Mouse (Mus musculus) neural tube, embryonic 11.5 days (tissue): ENCODE data around the gene Cox18. TPM values are rescaled to one million over a fixed set of nuclear protein-coding genes. Genes with fewer than 3 reads are reported as not detected.

Experiments used
- ATAC-seq: fragments of 200-750 bp; cut with Nextera tagmentation; 2 replicates; pipeline ENCODE4 v1.8.0; 2017; ENCODE audit warnings: moderate number of reproducible peaks, mild to moderate bottlenecking, moderate TSS enrichment, moderate library complexity; ENCODE audit not compliant: insufficient read depth, low FRiP score, low TSS enrichment
- DNase-seq: peaks from one replicate; pipeline ENCODE4 v3.0.0-alpha.2; 2015; ENCODE audit warnings: low spot score
- H3K27ac ChIP-seq: fragments of 300-500 bp; sonication (generic); 2 replicates; pipeline ENCODE4 v1.5.1; 2014; ENCODE audit warnings: low read depth, mild to moderate bottlenecking, low read length
- H3K27me3 ChIP-seq: fragments of 300-500 bp; sonication (generic); 2 replicates; pipeline ENCODE4 v1.6.1; 2014; ENCODE audit warnings: mild to moderate bottlenecking, low read length, mixed read lengths; ENCODE audit not compliant: control insufficient read depth, insufficient read depth
- H3K36me3 ChIP-seq: fragments of 300-500 bp; sonication (generic); 2 replicates; pipeline ENCODE4 v1.6.1; 2014; ENCODE audit warnings: mild to moderate bottlenecking, low read length, moderate library complexity, mixed read lengths; ENCODE audit not compliant: control insufficient read depth, insufficient read depth
- H3K4me1 ChIP-seq: fragments of 300-500 bp; sonication (generic); 2 replicates; pipeline ENCODE4 v1.6.1; 2014; ENCODE audit warnings: low read length, mixed read lengths; ENCODE audit not compliant: control insufficient read depth, insufficient read depth
- H3K4me2 ChIP-seq: fragments of 300-500 bp; sonication (generic); 2 replicates; pipeline ENCODE4 v1.6.1; 2014; ENCODE audit warnings: low read depth, mild to moderate bottlenecking, moderate library complexity
- H3K4me3 ChIP-seq: fragments of 300-500 bp; sonication (generic); 2 replicates; pipeline ENCODE4 v1.5.1; 2014; ENCODE audit warnings: low read depth, low read length
- H3K9ac ChIP-seq: fragments of 300-500 bp; sonication (generic); 2 replicates; pipeline ENCODE4 v1.6.1; 2014; ENCODE audit warnings: mild to moderate bottlenecking, low read length
- H3K9me3 ChIP-seq: fragments of 300-500 bp; sonication (generic); 2 replicates; pipeline ENCODE4 v1.6.1; 2016; ENCODE audit warnings: low read length; ENCODE audit not compliant: control insufficient read depth
- WGBS: fragments of 180-500 bp; shearing (Covaris S2); extraction: QIAGEN DNeasy Blood & Tissue Kit; methylation state at CpG from one replicate; pipeline ENCODE4 v1.1.7; 2014; 5-methylcytosine and 5-hydroxymethylcytosine counted together
- polyA plus RNA-seq: library from polyadenylated mRNA; unstranded; fragments of >200 nt; fragmentation: Nextera tagmentation; extraction: Ambion mirVana; gene quantifications from 2 replicates; pipeline ENCODE4 v1.2.1, GENCODE M21; 2014

The Cox18 gene
- polyA plus RNA-seq, 1 experiment from 2014 or later = 29.0 TPM

DNA sequence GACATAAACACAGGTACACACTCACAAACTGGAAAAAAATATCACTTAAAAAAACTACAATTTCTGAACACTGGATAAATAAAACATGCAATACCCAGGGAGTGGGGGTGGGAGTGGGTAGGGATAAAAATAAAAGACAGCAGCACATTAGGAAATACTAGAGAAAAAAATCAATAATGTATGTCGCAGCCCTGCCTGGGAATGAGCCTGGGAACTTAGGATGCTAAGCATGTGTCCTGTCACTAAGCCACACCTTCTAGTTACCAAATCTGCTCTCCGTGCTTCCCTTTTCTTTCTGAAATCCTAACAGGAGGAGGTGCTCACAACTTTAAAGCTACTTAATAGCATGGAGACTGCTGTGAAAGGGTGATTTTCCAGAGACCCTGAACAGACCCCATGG, 6.0 kb upstream of the Cox18 start:
- Histone ChIP-seq H3K4me3 (no peak overlapping the region), H3K36me3 (no peaks in the 10 kb centered on the region; the same call in 1 of the 2 replicates), H3K4me2 (no peak overlapping the region), H3K27me3 (no peaks in the 10 kb centered on the region), H3K27ac (no peak overlapping the region), H3K4me1 (no peaks in the 10 kb centered on the region), H3K9me3 (no peaks in the 10 kb centered on the region), H3K9ac (no peak overlapping the region)
- no peak for ATAC-seq
- DNase-seq = no peak
- 93% methylated on average over 2 of the region's 2 CpGs for WGBS

DNA sequence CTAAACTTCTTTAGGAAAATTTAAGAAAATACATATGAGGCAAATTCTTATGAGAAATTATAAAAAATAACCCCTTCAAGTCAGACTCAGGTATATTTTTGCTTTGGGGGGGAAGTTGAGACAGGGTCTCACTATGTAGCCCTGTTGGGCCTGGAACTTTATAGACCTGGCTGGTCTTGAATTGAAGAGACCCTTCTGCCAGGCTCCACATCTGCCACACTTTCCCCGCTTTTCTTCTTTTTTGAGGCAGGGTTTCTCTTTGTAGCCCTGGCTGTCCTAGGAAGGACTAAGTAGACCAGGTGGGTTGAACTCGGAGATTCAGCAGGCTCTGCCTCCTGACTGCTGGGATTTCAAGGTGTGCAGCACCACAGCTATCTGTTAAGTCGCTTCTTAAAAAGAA, 2.9 kb upstream of the Cox18 start:
- Histone ChIP-seq H3K4me2 (no peak overlapping the region), H3K9ac (no peak overlapping the region), H3K36me3 (no peaks in the 10 kb centered on the region; the same call in 1 of the 2 replicates), H3K27me3 (no peaks in the 10 kb centered on the region), H3K9me3 (no peaks in the 10 kb centered on the region), H3K27ac (no peak overlapping the region), H3K4me3 (no peak overlapping the region), H3K4me1 (no peaks in the 10 kb centered on the region; the same call in 1 of the 2 replicates)
- no peak for DNase-seq
- 93% methylated on average over 3 of the region's 3 CpGs for WGBS
- ATAC-seq = no peak

DNA sequence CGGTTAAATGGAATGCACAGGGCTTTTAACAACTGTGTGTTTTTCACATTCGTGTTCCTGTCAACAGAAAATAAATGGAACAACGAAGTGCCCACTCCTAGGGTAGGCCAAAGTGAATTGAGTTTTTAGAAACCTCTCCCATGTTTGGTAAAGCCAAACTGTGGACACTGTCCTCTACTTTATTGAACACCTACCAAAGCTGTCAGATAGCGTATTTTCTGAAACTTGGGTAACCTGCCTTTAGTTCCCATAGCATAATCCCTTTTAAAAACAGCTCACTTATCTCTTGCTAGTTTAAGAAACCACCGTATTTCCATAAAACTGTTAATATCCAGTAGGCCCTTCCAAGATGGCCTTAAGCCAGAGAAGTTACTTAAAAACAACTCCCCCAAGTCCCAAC, 929 bp upstream of the Cox18 start:
- H3K4me3 ChIP-seq = no peak overlapping the region
- WGBS = 90% methylated on average over 5 of the region's 5 CpGs
- no peak overlapping the region for H3K27ac ChIP-seq
- no peak overlapping the region for H3K9ac ChIP-seq
- no peak for ATAC-seq
- no peaks in the 10 kb centered on the region; the same call in 1 of the 2 replicates for H3K36me3 ChIP-seq
- H3K27me3 ChIP-seq = no peaks in the 10 kb centered on the region
- DNase-seq = no peak
- H3K4me1 ChIP-seq = no peaks in the 10 kb centered on the region; the same call in 1 of the 2 replicates
- H3K9me3 ChIP-seq = no peaks in the 10 kb centered on the region
- no peak overlapping the region for H3K4me2 ChIP-seq

DNA sequence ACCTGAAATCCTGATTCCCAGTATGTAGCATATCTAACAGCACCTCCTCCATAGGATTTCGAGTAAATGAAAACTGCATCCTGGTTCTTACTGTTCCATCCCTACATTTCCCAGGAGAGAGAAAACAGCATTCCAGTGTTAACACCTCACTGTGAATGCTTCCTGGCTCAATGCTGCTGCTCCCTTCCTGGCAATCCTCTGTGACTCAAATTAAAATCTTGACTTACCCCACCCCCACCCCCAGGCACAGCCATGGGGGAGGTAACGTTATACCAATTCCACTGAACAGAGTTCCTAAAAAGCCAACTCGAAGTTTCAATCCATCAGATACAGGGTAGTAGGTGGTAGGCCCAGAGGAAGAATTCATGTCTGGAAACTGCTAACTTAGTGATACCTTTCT, 864 bp downstream of the Cox18 start:
- Histone ChIP-seq H3K9me3 (no peaks in the 10 kb centered on the region), H3K4me2 (peak overlapping the region; percentile 64), H3K36me3 (peaks cover 2% of the 10 kb centered on the region; the same call in 1 of the 2 replicates), H3K27me3 (no peaks in the 10 kb centered on the region), H3K4me3 (peak overlapping the region; percentile 80), H3K27ac (no peak overlapping the region), H3K4me1 (no peaks in the 10 kb centered on the region; the same call in 1 of the 2 replicates), H3K9ac (peak overlapping the region; percentile 81)
- no peak for ATAC-seq
- no peak for DNase-seq
- 37% methylated on average over 3 of the region's 3 CpGs for WGBS

DNA sequence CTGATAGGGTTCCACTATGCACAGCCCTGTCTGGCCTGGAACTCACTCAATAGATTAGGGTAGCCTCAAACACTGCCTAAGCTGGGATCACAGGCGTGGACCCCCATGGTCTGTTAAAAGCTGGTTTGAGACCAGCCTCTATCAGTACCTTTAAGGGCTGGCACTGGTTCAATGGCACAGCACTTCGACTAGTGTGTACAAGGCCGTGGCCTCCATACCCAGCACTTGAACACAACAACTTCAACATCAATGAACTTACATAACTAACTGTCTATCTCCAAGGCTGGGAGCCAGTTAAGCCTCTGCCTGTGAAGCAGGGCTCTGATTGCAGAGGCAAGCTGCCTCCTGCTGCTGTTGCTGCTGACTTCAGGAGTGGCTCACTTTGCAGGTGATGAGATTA, 6.0 kb downstream of the Cox18 start:
- H3K36me3 ChIP-seq = peaks cover 2% of the 10 kb centered on the region; the same call in 1 of the 2 replicates

DNA sequence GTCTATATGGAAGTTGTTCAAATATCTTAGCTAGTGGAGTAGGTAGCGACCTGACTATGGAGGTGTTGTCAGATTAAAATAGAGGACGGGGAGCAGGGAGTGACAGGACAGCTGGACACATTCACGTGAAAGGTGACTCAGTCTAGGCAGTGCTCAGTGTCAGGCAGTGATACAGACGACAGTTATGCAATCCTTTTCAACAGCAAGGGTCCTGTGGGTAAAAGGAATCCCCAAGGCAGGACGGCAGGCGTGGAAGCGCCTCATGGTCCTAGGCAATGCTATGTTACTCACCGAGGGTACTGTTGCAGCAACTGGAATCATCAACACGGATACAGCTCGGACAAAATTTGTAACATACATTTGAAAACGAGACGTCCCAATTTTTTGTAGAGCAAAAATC, 6.6 kb downstream of the Cox18 start:
- no peaks in the 10 kb centered on the region for H3K9me3 ChIP-seq
- H3K27ac ChIP-seq = no peak overlapping the region
- no peaks in the 10 kb centered on the region for H3K27me3 ChIP-seq
- peaks cover 2% of the 10 kb centered on the region; the same call in 1 of the 2 replicates for H3K36me3 ChIP-seq
- DNase-seq = no peak
- no peak overlapping the region for H3K9ac ChIP-seq
- WGBS = 95% methylated on average over 12 of the region's 12 CpGs
- no peak overlapping the region for H3K4me3 ChIP-seq
- no peak for ATAC-seq
- H3K4me2 ChIP-seq = no peak overlapping the region
- H3K4me1 ChIP-seq = no peaks in the 10 kb centered on the region

More for the DNA sequence above, 6.0 kb downstream of the Cox18 start:
- ATAC-seq = no peak
- Histone ChIP-seq H3K4me1 (no peaks in the 10 kb centered on the region; the same call in 1 of the 2 replicates), H3K27me3 (no peaks in the 10 kb centered on the region), H3K4me2 (no peak overlapping the region), H3K9me3 (no peaks in the 10 kb centered on the region), H3K9ac (no peak overlapping the region), H3K4me3 (no peak overlapping the region), H3K27ac (no peak overlapping the region)
- DNase-seq = no peak
- WGBS = 94% methylated on average over 3 of the region's 3 CpGs

DNA sequence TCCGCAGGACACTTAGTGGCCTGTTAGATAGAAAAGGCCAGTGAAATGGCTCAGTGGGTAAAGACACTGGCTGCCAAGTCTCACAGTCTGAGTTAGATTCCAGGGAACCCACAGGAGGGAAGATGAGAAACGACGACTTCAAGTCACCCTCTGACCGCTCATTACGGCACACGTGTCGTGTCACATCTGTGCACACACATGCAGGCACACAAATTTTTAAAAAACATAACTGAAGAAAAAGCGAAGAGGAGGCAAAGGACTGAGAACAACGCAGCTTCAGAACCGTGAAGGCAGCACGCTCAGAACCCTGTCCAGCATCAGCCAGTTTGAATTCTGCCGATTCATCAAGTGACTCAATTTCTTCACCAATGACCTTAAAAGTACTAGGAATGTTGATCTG, 10.4 kb downstream of the Cox18 start:
- no peak overlapping the region for H3K4me3 ChIP-seq
- no peaks in the 10 kb centered on the region for H3K4me1 ChIP-seq
- no peak overlapping the region for H3K9ac ChIP-seq
- H3K27ac ChIP-seq = no peak overlapping the region
- DNase-seq = no peak
- 96% methylated on average over 12 of the region's 12 CpGs for WGBS
- H3K27me3 ChIP-seq = no peaks in the 10 kb centered on the region
- no peaks in the 10 kb centered on the region for H3K9me3 ChIP-seq
- peaks cover 2% of the 10 kb centered on the region; the same call in 1 of the 2 replicates for H3K36me3 ChIP-seq
- no peak for ATAC-seq
- no peak overlapping the region for H3K4me2 ChIP-seq

DNA sequence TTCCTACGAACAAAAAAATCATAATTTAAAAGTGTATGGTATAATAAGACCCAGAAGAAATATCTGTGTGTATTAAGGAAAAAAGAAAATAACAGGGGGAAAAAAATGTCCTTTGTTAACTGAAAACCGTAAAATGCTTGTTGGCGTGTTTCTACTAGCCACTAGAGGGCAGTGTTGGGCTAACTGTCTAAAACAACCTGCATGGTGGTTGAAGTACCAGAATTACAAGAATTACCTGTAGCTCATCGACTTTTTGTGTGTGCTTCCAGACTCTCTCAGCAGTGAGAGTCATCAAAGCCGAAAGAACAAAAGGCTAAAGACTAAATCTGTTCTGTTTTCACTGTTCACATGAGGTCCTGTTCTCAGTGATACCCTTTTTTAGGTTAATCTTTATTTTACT, 20.6 kb downstream of the Cox18 start:
- WGBS = 21% methylated on average over 5 of the region's 5 CpGs
- ATAC-seq (0 out of 2 replicates have a peak, but pooled peaks have one; percentile 48), DNase-seq (no peak)
- no peaks in the 10 kb centered on the region for H3K36me3 ChIP-seq
- no peaks in the 10 kb centered on the region for H3K9me3 ChIP-seq
- H3K27me3 ChIP-seq = no peaks in the 10 kb centered on the region
- H3K27ac ChIP-seq = no peak overlapping the region
- H3K9ac ChIP-seq = no peak overlapping the region
- H3K4me2 ChIP-seq = no peak overlapping the region
- no peaks in the 10 kb centered on the region for H3K4me1 ChIP-seq
- H3K4me3 ChIP-seq = no peak overlapping the region

DNA sequence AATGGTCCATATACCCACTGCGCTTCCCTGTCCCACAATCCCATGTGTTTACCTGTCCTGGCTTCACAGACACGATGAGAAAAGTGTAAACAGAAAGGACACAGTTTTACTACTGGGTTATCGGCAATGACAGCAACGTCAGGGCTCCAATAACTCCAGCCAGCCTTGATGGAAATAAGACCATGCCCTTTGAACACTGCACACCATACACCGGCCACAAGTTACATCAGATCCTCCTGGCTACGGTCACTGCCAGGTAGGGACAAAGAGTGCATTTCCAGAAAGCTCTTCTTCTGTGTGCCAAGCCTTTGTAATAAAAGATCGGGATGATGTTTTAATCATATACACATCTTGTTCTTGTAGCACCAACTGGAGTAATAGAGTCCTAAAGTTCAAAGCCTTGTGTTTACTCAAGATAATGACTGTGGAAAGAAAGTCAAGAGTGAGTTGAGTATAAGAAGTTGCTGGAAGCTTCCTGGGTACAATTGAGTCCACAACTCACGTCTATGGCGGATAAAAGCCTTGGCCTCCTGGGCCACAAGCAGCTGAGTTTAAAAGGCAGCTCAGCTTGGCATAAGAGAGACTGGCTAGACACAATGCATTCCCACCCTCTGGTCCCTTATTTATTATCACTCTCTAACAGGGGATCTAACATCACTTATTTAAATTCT, 21.2 kb downstream of the Cox18 start:
- Histone ChIP-seq H3K9ac (no peak overlapping the region), H3K4me2 (no peak overlapping the region), H3K27ac (no peak overlapping the region), H3K4me3 (no peak overlapping the region), H3K9me3 (no peaks in the 10 kb centered on the region), H3K36me3 (no peaks in the 10 kb centered on the region), H3K4me1 (no peaks in the 10 kb centered on the region), H3K27me3 (no peaks in the 10 kb centered on the region)
- WGBS = 86% methylated on average over 9 of the region's 9 CpGs
- DNase-seq (no peak), ATAC-seq (no peak)
